Mouse (Mus musculus) G1E-ER4 (cell line): ENCODE measurements at regions not wholly inside any gene's neighbourhood (a gene's known extent, or its start where the extent isn't known, plus 50 kb on each side); places are given as distances from the start of the nearest gene placed in this dataset.

Experiments
- GATA1 ChIP-seq: IDR thresholded peaks from one replicate; pipeline ENCODE4 v1.8.0; 2012; ENCODE audit warnings: low read length, inconsistent platforms

- TF ChIP-seq GATA1: no peak
Observed at GRCm38 (mm10) chr16:73120568-73120967, 812.5 kb downstream of the Robo1 start.

- TF ChIP-seq GATA1: no peak
Observed at GRCm38 (mm10) chr16:73117338-73117737, 809.2 kb downstream of the Robo1 start.

GRCm38 (mm10) chr16:73108021-73108452, 799.9 kb downstream of the Robo1 start:
- TF ChIP-seq GATA1: no peak

GRCm38 (mm10) chr16:73107608-73108007, 799.5 kb downstream of the Robo1 start:
- TF ChIP-seq GATA1: no peak

- TF ChIP-seq GATA1: no peak
Observed at GRCm38 (mm10) chr16:73105496-73105895, 797.4 kb downstream of the Robo1 start.

- TF ChIP-seq GATA1: no peak
Observed at GRCm38 (mm10) chr16:73100273-73100672, 792.2 kb downstream of the Robo1 start.

GRCm38 (mm10) chr16:73098760-73099159, 790.7 kb downstream of the Robo1 start:
- TF ChIP-seq GATA1: no peak

- no peak for TF ChIP-seq GATA1
Observed at GRCm38 (mm10) chr16:73097176-73097575, 789.1 kb downstream of the Robo1 start.

GRCm38 (mm10) chr16:73096091-73097083, 788.3 kb downstream of the Robo1 start:
- TF ChIP-seq GATA1: no peak
